Mouse (Mus musculus) thymus, postnatal 36 days (tissue): Measurements from ENCODE around the gene Fgr.
"Not testable (repeated sequence)": the region's sequence is repeated elsewhere in the genome, so short reads cannot be mapped to it uniquely, and the experiment has no call there.

Experiments
- DNase-seq, 2 experiments: peaks; one replicate each; pipeline ENCODE4 v3.0.0; 2022; ENCODE audit warnings: mixed read lengths in 2 of 2

The Fgr gene

DNA sequence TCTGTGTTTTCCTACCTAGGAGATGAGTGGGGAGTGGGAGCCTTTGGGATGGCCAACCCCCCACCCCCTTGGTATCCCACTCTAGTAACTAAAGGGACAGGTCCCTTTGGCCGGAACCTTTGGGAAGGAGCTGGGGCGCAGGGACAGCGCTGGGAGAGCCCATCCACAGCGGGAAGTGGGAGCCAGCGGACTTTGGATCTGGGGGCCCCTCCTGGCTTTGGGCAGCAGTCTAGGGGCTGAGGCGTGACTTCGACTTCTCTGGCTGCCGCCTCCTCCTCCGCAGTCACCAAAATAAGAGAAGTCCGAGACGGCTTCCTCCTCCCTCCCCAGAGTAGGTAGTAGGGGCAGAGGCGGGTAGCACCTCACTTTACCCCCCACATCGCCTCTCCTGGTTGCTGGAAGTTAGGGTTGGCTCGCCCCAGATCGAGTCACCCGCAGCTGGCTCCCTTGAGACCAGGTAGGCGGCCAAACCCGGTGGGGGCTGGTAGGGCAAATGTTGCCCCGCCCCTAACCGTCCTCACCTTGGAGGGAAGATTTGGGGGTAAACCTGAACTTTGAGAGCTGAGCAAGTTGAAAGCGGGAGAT is at the start of gene Fgr:
Fgr (plus strand) TSS at position 282 of the 585 bp plus-strand sequence.
- DNase-seq = peak; percentile 80 to 85

GRCm38 (mm10) chr4:132926520-132926919 is 47.4 kb upstream of the Fgr start:
- not testable (repeated sequence) for DNase-seq

DNA sequence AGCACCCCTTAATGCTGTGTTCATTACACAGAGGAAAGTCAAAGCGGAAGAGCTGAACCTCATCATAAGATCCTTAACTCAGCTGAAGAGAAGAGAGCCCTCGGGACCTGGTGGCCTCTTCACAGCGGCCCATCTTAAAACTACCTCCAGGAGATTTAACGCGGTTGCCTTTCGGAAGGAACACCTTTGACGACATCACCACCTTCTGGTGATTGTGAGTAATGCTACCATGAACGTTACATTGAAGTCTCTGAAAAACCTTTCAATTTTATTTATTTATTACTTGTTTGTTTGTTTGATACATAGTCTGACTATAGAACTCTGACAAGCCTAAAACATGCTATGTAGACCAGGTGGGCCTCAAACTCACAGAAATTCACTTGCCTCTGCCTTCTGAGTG is 43.1 kb upstream of the Fgr start:
- peak in 1 of 2 experiments; percentile 45 for DNase-seq

DNA sequence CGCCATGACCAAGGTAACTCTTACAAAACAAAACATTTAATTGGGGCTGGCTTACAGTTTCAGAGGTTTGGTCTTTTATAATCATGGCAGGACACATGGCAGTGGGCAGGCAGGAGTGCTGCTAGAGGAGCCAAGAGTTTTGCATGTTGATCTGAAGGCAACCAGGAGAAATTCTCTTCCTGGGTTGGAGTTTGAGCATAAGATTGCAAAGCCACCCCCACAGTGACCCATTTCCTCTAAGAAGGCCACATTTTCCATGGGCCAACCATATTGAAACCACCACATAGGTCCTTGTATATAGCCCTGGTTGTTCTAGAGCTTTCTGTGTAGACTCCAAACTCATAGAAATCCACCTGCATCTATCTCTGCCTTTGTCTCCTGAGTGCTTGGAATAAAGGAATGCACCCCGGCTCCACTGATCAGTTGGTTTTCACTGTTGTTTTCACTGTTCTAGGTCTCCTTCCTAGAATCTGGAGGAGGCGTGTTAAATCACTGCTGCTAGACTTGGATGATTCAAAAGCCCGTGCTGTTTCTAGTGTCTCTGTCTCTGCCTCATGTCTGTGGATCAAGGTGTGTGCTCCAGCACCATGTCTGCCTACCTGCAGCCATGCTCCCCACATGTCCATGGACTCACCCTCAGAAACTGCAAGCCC is 41.0 kb upstream of the Fgr start:
- DNase-seq = no peak

DNA sequence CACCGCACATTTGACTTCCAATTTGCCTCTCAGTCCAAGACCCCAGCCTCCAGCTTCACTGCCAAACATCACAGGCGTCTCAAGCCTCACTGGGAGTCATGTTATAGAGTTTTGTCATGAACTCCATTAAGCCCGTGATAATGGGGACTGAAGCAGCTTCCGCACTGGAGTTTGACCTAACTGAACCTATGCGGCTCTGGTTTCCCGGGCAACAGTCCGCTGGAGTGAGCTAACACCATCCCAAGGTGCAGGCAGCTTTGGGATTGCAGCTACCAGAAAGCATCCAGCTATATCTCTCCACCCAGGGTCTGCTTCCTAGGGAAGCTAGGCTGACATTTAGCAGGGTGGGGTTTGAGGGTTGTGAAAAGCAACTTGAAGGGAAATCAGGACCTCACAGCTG is 39.3 kb upstream of the Fgr start:
- DNase-seq = no peak

- no peak for DNase-seq
Observed at GRCm38 (mm10) chr4:132938181-132938941, 35.5 kb upstream of the Fgr start.

- peak; percentile 73 to 79 for DNase-seq
Observed at GRCm38 (mm10) chr4:132939421-132940127, 34.3 kb upstream of the Fgr start.

GRCm38 (mm10) chr4:132941012-132941729 is 32.7 kb upstream of the Fgr start:
- no peak for DNase-seq

DNA sequence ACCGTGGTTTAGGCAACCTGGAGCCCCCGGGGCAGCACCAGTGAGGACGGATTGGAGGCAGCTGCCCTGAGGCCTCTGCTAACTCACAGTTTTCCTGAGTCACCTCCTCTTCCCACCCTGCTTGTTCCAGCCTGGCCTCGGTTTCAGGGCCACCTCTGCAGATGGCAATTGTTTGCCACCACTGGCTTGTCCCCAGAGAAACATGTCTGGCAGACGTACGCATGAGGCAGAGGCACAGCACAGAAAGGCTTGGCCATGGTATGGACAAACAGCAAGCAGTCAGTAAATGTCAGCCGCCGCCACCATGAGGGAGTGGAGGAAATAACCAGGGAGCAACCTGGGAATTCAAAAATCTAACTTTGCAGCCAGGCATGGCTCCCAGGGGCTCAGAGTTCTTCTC is 30.8 kb upstream of the Fgr start:
- peak in 1 of 2 experiments; percentile 25 for DNase-seq

DNA sequence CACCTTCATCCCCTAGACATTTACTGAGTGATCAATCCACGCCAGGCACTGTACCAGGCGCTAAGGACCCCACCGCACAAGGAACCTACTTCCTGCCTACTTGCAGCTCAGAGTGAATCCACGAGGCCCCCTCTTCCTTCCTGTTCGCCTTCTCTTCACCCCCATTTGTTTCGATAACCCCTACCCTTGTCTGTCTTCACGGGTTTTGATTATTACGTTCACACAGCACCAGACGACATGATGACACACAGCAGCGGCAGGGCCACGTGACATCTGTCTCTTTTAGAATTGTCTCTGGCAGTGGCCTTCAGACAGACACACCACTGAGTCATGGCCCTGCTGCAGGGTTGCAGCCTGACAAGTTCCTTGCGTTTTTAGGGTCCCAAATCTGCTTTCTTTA is 29.8 kb upstream of the Fgr start:
- peak; percentile 42 to 58 for DNase-seq

DNA sequence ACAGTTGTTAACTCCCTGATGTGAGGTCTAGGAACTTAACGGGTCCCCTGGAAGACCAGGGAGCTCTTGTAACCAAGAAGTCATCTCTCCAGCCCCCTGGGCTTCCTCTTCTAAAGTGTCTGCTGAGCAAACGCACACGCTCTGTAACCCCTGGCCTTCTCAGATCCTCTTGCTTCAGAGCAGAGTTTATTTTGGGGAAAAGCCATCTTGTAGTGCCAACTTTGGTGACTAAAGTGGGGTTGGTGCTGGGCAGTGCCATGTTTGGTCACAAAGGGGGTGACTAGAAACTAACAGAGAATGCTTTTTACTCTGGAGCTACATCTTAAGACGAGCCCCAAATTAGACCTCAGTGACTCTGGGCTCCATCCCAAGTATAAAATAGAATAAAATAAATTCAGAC is 29.1 kb upstream of the Fgr start:
- no peak for DNase-seq

DNA sequence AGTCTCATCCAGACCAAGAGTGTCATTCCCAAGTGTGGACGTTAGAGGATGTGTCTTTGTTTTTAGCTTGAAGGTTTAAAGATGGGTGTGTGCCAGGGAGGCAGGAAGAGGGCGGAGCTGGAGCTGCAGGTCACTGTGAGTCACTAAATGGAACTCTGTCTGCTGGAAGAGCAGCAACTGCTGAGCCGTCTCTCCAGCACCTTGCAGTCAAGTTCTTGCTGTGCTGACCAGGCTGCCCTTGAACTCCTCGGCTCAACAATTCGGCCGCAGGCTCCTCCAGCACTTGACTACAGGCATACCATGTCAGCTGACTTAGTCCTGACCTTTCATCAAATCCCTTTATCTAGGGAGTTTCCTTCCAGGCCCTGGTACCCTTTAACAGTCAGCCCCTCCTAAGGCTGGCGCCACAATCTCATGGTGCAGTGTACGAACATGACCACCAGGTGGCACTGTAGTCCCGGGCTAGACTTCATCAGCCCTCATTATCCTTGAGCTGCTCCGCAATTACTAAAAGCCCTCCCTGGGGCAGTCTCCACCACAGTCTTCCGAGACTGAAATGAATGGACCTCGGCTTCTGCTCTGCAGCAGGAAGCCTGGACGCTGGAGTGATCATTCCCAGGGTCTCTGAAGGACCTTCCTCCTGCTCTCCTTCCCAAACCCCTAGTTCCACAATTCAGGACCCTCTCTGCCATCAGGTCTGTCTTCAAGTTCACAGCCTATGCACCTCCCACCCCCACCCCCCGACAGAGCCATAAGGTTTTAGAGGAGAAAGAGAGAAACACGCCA is 28.4 kb upstream of the Fgr start:
- DNase-seq = peak; percentile 89 to 93

- DNase-seq = peak; percentile 81 to 86
Observed at GRCm38 (mm10) chr4:132946047-132947001, 27.6 kb upstream of the Fgr start.

DNA sequence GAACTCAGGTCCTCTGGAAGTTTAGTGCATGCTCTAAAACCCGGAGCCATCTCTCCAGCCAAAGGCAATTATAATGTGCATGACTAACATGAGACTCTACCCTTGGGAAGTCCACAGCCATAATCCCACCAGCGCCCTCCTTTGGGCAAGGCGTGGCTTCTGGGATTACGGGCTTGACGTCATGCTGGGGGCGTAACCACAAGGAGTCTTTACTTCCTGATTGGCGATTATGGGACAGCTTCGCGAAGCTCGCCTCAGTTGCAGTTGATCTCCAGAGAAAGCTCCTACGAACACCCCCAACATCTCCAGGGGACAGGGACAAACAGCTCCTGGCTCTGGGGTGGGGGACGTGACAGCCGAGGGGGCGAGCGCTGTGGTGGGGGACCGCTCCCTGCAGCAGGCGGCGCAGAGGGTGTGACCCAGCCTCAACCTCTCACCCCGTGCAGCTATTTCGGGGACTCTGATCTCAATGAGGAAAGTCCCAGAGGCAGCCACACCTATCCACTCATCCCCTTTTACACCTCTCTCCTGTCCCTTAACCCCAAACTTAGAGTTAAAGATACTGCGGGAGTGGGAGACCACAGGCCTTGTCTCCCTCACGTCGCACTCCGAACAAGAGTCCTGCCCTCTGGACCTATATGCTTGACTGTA is 23.9 kb upstream of the Fgr start:
- DNase-seq = no peak

GRCm38 (mm10) chr4:132950999-132951398 is 22.9 kb upstream of the Fgr start:
- no peak for DNase-seq

DNA sequence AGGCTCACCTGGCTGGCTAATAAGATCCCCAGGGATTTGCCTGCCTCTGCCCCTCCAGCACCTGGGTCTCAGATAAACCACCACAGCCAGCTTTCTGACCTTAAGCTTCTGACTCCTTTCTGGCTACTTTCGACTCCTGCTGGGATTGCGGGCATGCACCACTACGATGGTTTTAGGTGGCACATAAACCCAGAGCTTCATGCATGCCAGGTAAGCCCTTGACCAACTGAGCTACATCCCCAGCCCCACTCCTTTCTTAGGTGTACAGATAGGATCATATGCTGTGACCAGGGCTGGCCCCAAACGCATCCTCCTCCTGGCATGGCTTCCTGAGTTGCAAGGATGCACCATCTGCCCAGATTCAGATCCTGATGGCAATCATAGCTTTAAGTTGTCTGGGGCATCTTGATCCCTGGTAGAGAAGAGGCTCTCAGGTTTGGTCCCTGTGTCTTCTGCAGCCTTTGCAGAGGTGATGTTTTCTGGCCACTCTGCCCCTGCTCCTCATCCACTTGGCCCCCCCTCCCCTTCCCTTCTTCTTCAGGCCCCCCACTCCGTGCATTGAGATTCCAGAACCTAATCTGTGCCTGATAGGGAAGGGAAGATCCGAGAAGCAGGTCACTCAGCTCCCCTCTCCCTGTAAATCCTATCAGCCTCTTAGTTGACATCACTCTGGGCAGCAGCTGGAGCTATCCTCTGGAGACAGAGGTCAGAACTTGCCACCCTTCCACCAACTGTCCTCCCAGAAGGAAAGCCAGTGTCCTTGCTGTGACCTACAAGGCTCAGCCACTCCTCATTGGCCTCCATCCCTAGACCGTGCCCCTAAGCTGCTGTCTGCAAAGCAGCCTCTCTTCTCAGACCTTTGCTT is 19.1 kb upstream of the Fgr start:
- DNase-seq = no peak

DNA sequence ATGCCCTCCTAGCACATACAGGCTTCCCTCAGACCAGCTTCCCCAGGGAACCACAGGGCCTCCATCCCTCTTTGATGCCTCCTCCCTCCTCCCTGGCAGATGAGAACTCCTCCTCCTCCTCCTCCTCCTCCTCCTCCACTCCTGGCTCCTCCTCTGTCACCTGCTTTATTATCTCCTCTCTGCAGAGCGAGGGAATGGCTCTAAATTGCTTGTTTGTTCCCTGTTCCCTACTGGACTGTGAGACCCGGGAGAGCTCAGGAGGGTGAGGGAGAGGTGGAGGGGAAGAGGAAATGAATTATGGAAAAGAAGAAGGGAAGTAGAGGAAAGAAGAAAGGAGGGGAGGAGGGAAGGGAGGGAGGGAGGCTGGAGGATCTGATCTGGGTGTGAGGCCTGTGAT is 18.5 kb upstream of the Fgr start:
- no peak for DNase-seq

- DNase-seq = no peak
Observed at GRCm38 (mm10) chr4:132958741-132959678, 14.9 kb upstream of the Fgr start.
